ENCODE assay signal across 8 mouse cellular contexts in genomic region chr3:145117637-145118036, GRCm38 (mm10). TPM values are rescaled to one million over a fixed set of nuclear protein-coding genes. Genes with fewer than 3 reads are reported as not detected.
A peak's percentile ranks its signal among the peaks of the same experiment; 100 is the strongest.
DNase-seq lines count a peak whose midpoint lies in the region; ATAC-seq and TF ChIP-seq lines count a peak whose summit lies in the region.

No protein-coding gene starts in this region.

- ATAC-seq in lung, postnatal 0 days = no peak
- ATAC-seq in forebrain, embryonic 13.5 days = no peak
- no peak for ATAC-seq in limb, embryonic 12.5 days (ENCODE audit: insufficient number of reproducible peaks, insufficient read depth, low FRiP score, low TSS enrichment, low read depth)
- ATAC-seq in stomach, embryonic 14.5 days (ENCODE audit: insufficient number of reproducible peaks, insufficient read depth, low FRiP score, low read depth) = no peak

- H3K9ac ChIP-seq in lung, postnatal 0 days (replicated peaks; ENCODE audit: low read depth) = peak overlapping the region; percentile 87; the same call in 1 of the 2 replicates
- H3K9ac ChIP-seq in forebrain, embryonic 13.5 days = peak overlapping the region; percentile 66
- peak overlapping the region; percentile 83; the same call in 1 of the 2 replicates for H3K9ac ChIP-seq in limb, embryonic 12.5 days (replicated peaks)
- H3K9ac ChIP-seq in stomach, embryonic 14.5 days (replicated peaks; ENCODE audit: low read depth, low read length) = peak overlapping the region; percentile 36; the same call in 1 of the 2 replicates

- H3K4me2 ChIP-seq in lung, postnatal 0 days (replicated peaks; ENCODE audit: low read depth, low read length) = peak overlapping the region; percentile 78
- peak overlapping the region; percentile 67 for H3K4me2 ChIP-seq in forebrain, embryonic 13.5 days
- H3K4me2 ChIP-seq in limb, embryonic 12.5 days = peak overlapping the region; percentile 73
- H3K4me2 ChIP-seq in stomach, embryonic 14.5 days (replicated peaks; ENCODE audit: low read depth, low read length) = peak overlapping the region; percentile 66

- no peaks in the 10 kb centered on the region for H3K9me3 ChIP-seq in lung, postnatal 0 days (ENCODE audit: low read length)
- no peaks in the 10 kb centered on the region for H3K9me3 ChIP-seq in forebrain, embryonic 13.5 days (replicated peaks)
- no peaks in the 10 kb centered on the region for H3K9me3 ChIP-seq in limb, embryonic 12.5 days
- no peaks in the 10 kb centered on the region for H3K9me3 ChIP-seq in stomach, embryonic 14.5 days (ENCODE audit: control insufficient read depth, low read depth, low read length)

- no peak for DNase-seq in lung, postnatal 0 days (ENCODE audit: low spot score)
- DNase-seq in lung, postnatal 10 days = no peak
- DNase-seq in thymus, postnatal 36 days = no peak
- no peak for DNase-seq in thymus, postnatal 4 days
- DNase-seq in urinary bladder, postnatal 4 days (ENCODE audit: low spot score in 2 of 2) = no peak

- H3K27me3 ChIP-seq in lung, postnatal 0 days (replicated peaks; ENCODE audit: insufficient read depth, low read length) = no peaks in the 10 kb centered on the region
- no peaks in the 10 kb centered on the region for H3K27me3 ChIP-seq in forebrain, embryonic 13.5 days
- no peaks in the 10 kb centered on the region for H3K27me3 ChIP-seq in limb, embryonic 12.5 days
- H3K27me3 ChIP-seq in stomach, embryonic 14.5 days (ENCODE audit: control insufficient read depth, insufficient read depth, low read length) = no peaks in the 10 kb centered on the region

- H3K27ac ChIP-seq in lung, postnatal 0 days (ENCODE audit: low read length) = peak overlapping the region; percentile 99; the same call in 1 of the 2 replicates
- H3K27ac ChIP-seq in forebrain, embryonic 13.5 days = peak overlapping the region; percentile 98
- peak overlapping the region; percentile 99 for H3K27ac ChIP-seq in limb, embryonic 12.5 days
- peak overlapping the region; percentile 98 for H3K27ac ChIP-seq in stomach, embryonic 14.5 days (ENCODE audit: low read length)

- H3K4me3 ChIP-seq in lung, postnatal 0 days (ENCODE audit: low read depth, low read length) = peak overlapping the region; percentile 66
- H3K4me3 ChIP-seq in forebrain, embryonic 13.5 days = peak overlapping the region; percentile 71
- H3K4me3 ChIP-seq in limb, embryonic 12.5 days (replicated peaks) = peak overlapping the region; percentile 70
- H3K4me3 ChIP-seq in stomach, embryonic 14.5 days (ENCODE audit: low read depth, low read length) = peak overlapping the region; percentile 66

- TF ChIP-seq EP300 in lung, postnatal 0 days (IDR thresholded peaks at IDR 0.05) = no peak

- no peak for TF ChIP-seq CTCF in lung, postnatal 0 days (IDR thresholded peaks at IDR 0.05)

- H3K36me3 ChIP-seq in lung, postnatal 0 days (ENCODE audit: insufficient read depth, low read length) = no peaks in the 10 kb centered on the region
- no peaks in the 10 kb centered on the region for H3K36me3 ChIP-seq in forebrain, embryonic 13.5 days (ENCODE audit: poor library complexity, severe bottlenecking)
- no peaks in the 10 kb centered on the region for H3K36me3 ChIP-seq in limb, embryonic 12.5 days
- H3K36me3 ChIP-seq in stomach, embryonic 14.5 days (ENCODE audit: control insufficient read depth, insufficient read depth, low read length) = no peaks in the 10 kb centered on the region

- 0 out of 2 replicates have a peak, but pooled peaks cover 7% of the 10 kb centered on the region for H3K4me1 ChIP-seq in lung, postnatal 0 days (ENCODE audit: insufficient read depth, low read depth, low read length)
- H3K4me1 ChIP-seq in forebrain, embryonic 13.5 days = peaks cover 19% of the 10 kb centered on the region
- peaks cover 8% of the 10 kb centered on the region; the same call in 1 of the 2 replicates for H3K4me1 ChIP-seq in limb, embryonic 12.5 days (replicated peaks)
- H3K4me1 ChIP-seq in stomach, embryonic 14.5 days (ENCODE audit: control insufficient read depth, insufficient read depth, low read length) = no peaks in the 10 kb centered on the region

- WGBS in lung, postnatal 0 days = 77% methylated on average over 10 of the region's 10 CpGs
- WGBS in forebrain, embryonic 13.5 days = 79% methylated on average over 10 of the region's 10 CpGs
- WGBS in limb, embryonic 12.5 days = 88% methylated on average over 10 of the region's 10 CpGs
- 79% methylated on average over 10 of the region's 10 CpGs for WGBS in stomach, embryonic 14.5 days

RNA-seq across cellular contexts. Expression of gene Odf2l, which starts 0.8 kb away (rescaled TPM):
- 8.6 and 10.1 TPM in 2 replicates for polyA plus RNA-seq in lung, postnatal 0 days (2015; fragmentation: Nextera tagmentation; extraction: Ambion mirVana)
- 21.9 and 25.4 TPM in 2 replicates for polyA plus RNA-seq in forebrain, embryonic 13.5 days (2015; fragmentation: Nextera tagmentation; extraction: Ambion mirVana)
- polyA plus RNA-seq in limb, embryonic 12.5 days (2016; fragmentation: Nextera tagmentation; extraction: Ambion mirVana) = 23.7 and 24.0 TPM in 2 replicates
- polyA plus RNA-seq in stomach, embryonic 14.5 days (2014; fragmentation: Nextera tagmentation; extraction: Ambion mirVana) = 22.3 and 23.4 TPM in 2 replicates

RNA-seq across cellular contexts. Expression of gene Clca2, which starts 18.4 kb away (rescaled TPM):
- polyA plus RNA-seq in lung, postnatal 0 days (2015; fragmentation: Nextera tagmentation; extraction: Ambion mirVana) = 0.11 and 0.16 TPM in 2 replicates
- 0.09 TPM in 1 of 2 replicates, not detected in the other for polyA plus RNA-seq in forebrain, embryonic 13.5 days (2015; fragmentation: Nextera tagmentation; extraction: Ambion mirVana)
- polyA plus RNA-seq in limb, embryonic 12.5 days (2016; fragmentation: Nextera tagmentation; extraction: Ambion mirVana) = 0.32 and 0.53 TPM in 2 replicates
- polyA plus RNA-seq in stomach, embryonic 14.5 days (2014; fragmentation: Nextera tagmentation; extraction: Ambion mirVana) = 1.2 and 1.4 TPM in 2 replicates

Comparison
In these comparisons a context has a peak if more than half of its experiments do, and no peak if none do; other contexts are left out.
1. H3K9ac ChIP-seq: peak in every context shown above with its lines; median percentile 87 in lung, postnatal 0 days; 83 in limb, embryonic 12.5 days; 66 in forebrain, embryonic 13.5 days; 36 in stomach, embryonic 14.5 days.